Mouse (Mus musculus): ENCODE data around the gene Gm5901. TPM values are rescaled to one million over a fixed set of nuclear protein-coding genes. Genes with fewer than 3 reads are reported as not detected.

The Gm5901 gene
- total and polyA plus RNA-seq, 3 experiments: 0.30 to 0.44 TPM; not detected in 1

GRCm38 (mm10) chr7:105373976-105374375 is 862 bp upstream of the Gm5901 start:
- TF ChIP-seq ZKSCAN1 (IDR thresholded peaks at IDR 0.05; ENCODE audit: borderline replicate concordance, low read depth, low read length): no peak
- no peak for TF ChIP-seq BHLHE40 (IDR thresholded peaks at IDR 0.05; ENCODE audit: low read depth, low read length)
- TF ChIP-seq PAX5 (IDR thresholded peaks at IDR 0.05; ENCODE audit: low read length): no peak
- no peak for TF ChIP-seq POLR2AphosphoS2 (IDR thresholded peaks at IDR 0.05; ENCODE audit: low read depth, low read length)
- no peak for TF ChIP-seq GABPA (IDR thresholded peaks at IDR 0.05; ENCODE audit: insufficient replicate concordance, low read depth, low read length)
- TF ChIP-seq TCF12 (IDR thresholded peaks at IDR 0.05; ENCODE audit: low read depth, low read length): no peak
- no peak for TF ChIP-seq MXI1 (IDR thresholded peaks at IDR 0.05; ENCODE audit: low read depth, low read length)
- TF ChIP-seq SIN3A (IDR thresholded peaks at IDR 0.05; ENCODE audit: low read length): no peak
- TF ChIP-seq CHD1 (IDR thresholded peaks at IDR 0.05; ENCODE audit: low read depth, low read length): no peak
- dilution Hi-C loops (cut with MboI; ENCODE audit: extremely low pct_ligation_motif_present, extremely low pct_unique_long_range_greater_than_20kb, low sequenced_read_pairs) (no loop called here), in situ Hi-C loops (cut with MboI; ENCODE audit: low pct_ligation_motif_present, low pct_unique_long_range_greater_than_20kb, low sequenced_read_pairs) (no loop called here)
- no peak overlapping the region for H3K27ac ChIP-seq (ENCODE audit: insufficient read depth, low read depth)
- no peak overlapping the region for H3K9ac ChIP-seq (ENCODE audit: insufficient read depth, low read depth)
- H3K4me2 ChIP-seq (ENCODE audit: insufficient read depth, low read depth, poor library complexity, severe bottlenecking): no peak overlapping the region
- H3K79me2 ChIP-seq (replicated peaks; ENCODE audit: control insufficient read depth, extremely low read depth, insufficient read depth, poor library complexity, severe bottlenecking): no peaks in the 10 kb centered on the region
- H3K4me3 ChIP-seq (replicated peaks in 1 of 3; ENCODE audit: low read depth in 2 of 3, low read length in 2 of 3, poor library complexity in 1 of 3): no peak overlapping the region
- no peaks in the 10 kb centered on the region for H3K9me3 ChIP-seq (replicated peaks; ENCODE audit: low read length)
- peaks cover 2 to 26% of the 10 kb centered on the region in 2 experiments for H3K36me3 ChIP-seq (replicated peaks in 1 of 2; ENCODE audit: control insufficient read depth in 1 of 2, insufficient read depth in 1 of 2, low read length in 1 of 2)
- H3K4me1 ChIP-seq (ENCODE audit: control insufficient read depth in 1 of 2, insufficient read depth in 2 of 2): peaks cover 0 to 10% of the 10 kb centered on the region in 2 experiments; a peak in 2 of 4 replicates
- no peaks in the 10 kb centered on the region for H3K27me3 ChIP-seq (replicated peaks)
- no peak for DNase-seq (ENCODE audit: extremely low read depth)

- no peak for DNase-seq (ENCODE audit: extremely low read depth)
- Histone ChIP-seq H3K27ac (ENCODE audit: insufficient read depth, low read depth) (no peak overlapping the region), H3K27me3 (replicated peaks) (no peaks in the 10 kb centered on the region), H3K36me3 (replicated peaks in 1 of 2; ENCODE audit: control insufficient read depth in 1 of 2, insufficient read depth in 1 of 2, low read length in 1 of 2) (peaks cover 28 to 71% of the 10 kb centered on the region in 2 experiments), H3K4me1 (ENCODE audit: control insufficient read depth in 1 of 2, insufficient read depth in 2 of 2) (no peaks in the 10 kb centered on the region), H3K9me3 (replicated peaks; ENCODE audit: low read length) (no peaks in the 10 kb centered on the region), H3K4me3 (replicated peaks in 1 of 3; ENCODE audit: low read depth in 2 of 3, low read length in 2 of 3, poor library complexity in 1 of 3) (no peak overlapping the region), H3K9ac (ENCODE audit: insufficient read depth, low read depth) (no peak overlapping the region), H3K4me2 (ENCODE audit: insufficient read depth, low read depth, poor library complexity, severe bottlenecking) (no peak overlapping the region), H3K79me2 (replicated peaks; ENCODE audit: control insufficient read depth, extremely low read depth, insufficient read depth, poor library complexity, severe bottlenecking) (no peaks in the 10 kb centered on the region)
- TF ChIP-seq NELFE (IDR thresholded peaks at IDR 0.05; ENCODE audit: low read depth, low read length): no peak
- no peak for TF ChIP-seq ZMIZ1 (IDR thresholded peaks at IDR 0.05; ENCODE audit: low read depth, low read length)
- TF ChIP-seq ZC3H11A (IDR thresholded peaks at IDR 0.05; ENCODE audit: low read depth, low read length): no peak
- TF ChIP-seq MAX (IDR thresholded peaks at IDR 0.05; ENCODE audit: low read length): no peak
- TF ChIP-seq JUND (conservative IDR thresholded peaks at IDR 0.05; ENCODE audit: low read depth, low read length): no peak
- TF ChIP-seq MXI1 (IDR thresholded peaks at IDR 0.05; ENCODE audit: low read depth, low read length): no peak
- no peak for TF ChIP-seq ETS1 (conservative IDR thresholded peaks at IDR 0.05; ENCODE audit: low read depth, low read length)
- TF ChIP-seq UBTF (IDR thresholded peaks at IDR 0.05; ENCODE audit: low read depth, low read length): no peak
- no peak for TF ChIP-seq CHD2 (IDR thresholded peaks at IDR 0.05; ENCODE audit: low read length)
- no peak for TF ChIP-seq TBP (conservative IDR thresholded peaks at IDR 0.05; ENCODE audit: low read depth, low read length)
- no peak for TF ChIP-seq RCOR1 (conservative IDR thresholded peaks at IDR 0.05; ENCODE audit: low read depth, low read length)
- no peak for TF ChIP-seq ZKSCAN1 (IDR thresholded peaks at IDR 0.05; ENCODE audit: borderline replicate concordance, low read depth, low read length)
- in situ Hi-C loops (cut with MboI; ENCODE audit: low pct_ligation_motif_present, low pct_unique_long_range_greater_than_20kb, low sequenced_read_pairs): loop anchor here (10.0 kb wide), 1 partner anchor 46 kb away; the partner anchor contains the start of gene Olfr690
- dilution Hi-C loops (cut with MboI; ENCODE audit: extremely low pct_ligation_motif_present, extremely low pct_unique_long_range_greater_than_20kb, low sequenced_read_pairs): no loop called here
Observed at GRCm38 (mm10) chr7:105380329-105380728, 5.5 kb downstream of the Gm5901 start.

Measured in CH12.LX (cell line).